Mouse (Mus musculus) small intestine, adult 2 months (tissue): ENCODE results near the gene Slc7a5.
A peak's percentile ranks its signal among the peaks of the same experiment; 100 is the strongest.

Experiments
- CTCF ChIP-seq: fragments of 200-500 bp; IDR thresholded peaks from 2 replicates; pipeline ENCODE4 v1.5.1; 2012; ENCODE audit warnings: low read depth, mild to moderate bottlenecking, control low read depth, inconsistent platforms, low read length, moderate library complexity, mixed read lengths; ENCODE audit not compliant: insufficient replicate concordance, insufficient read length; ENCODE audit errors: extremely low read depth
- POLR2A ChIP-seq: fragments of 200-500 bp; IDR thresholded peaks from 2 replicates; pipeline ENCODE4 v1.6.1; 2012; ENCODE audit warnings: low read depth, mild to moderate bottlenecking, control low read depth, inconsistent platforms, low read length, moderate library complexity

- TF ChIP-seq CTCF (no peak), POLR2A (peak; percentile 93)
These were observed at the start of gene Slc7a5 for GRCm38 (mm10) chr8:121907587-121908248.
